Mouse (Mus musculus): ENCODE data around the gene Tnxb. TPM values are rescaled to one million over a fixed set of nuclear protein-coding genes. Genes with fewer than 3 reads are reported as not detected.

Gene Tnxb
- polyA plus RNA-seq (2015; fragmentation: Nextera tagmentation; extraction: Ambion mirVana) = 0.08 and 0.10 TPM in 2 replicates

DNA sequence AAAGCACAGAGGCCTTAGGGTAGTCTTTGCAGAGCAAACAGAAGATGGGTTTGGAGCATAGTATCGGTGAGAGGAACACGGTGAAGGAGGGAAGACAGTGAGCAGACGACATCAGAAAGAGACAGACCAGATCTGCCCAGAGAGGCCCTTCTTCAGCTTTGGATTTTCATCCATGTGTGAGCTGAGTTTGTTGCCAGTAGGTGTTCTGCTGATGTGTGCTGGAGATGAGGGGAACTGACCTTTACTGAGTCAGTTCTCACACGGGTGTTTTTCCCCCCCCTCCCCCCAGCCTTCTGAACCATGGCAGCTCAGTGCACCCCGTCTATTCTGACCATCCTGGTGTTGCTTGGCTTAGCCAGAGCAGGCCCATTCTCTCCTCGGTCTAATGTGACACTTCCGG is at the start of gene Tnxb:
Tnxb (plus strand) TSS at position 301 of the 400 bp plus-strand sequence.
- Histone ChIP-seq H3K36me3 (no peaks in the 10 kb centered on the region), H3K4me2 (replicated peaks) (peak within 1 kb of the TSS; percentile 64), H3K9ac (replicated peaks) (peak within 1 kb of the TSS; percentile 53), H3K9me3 (no peaks in the 10 kb centered on the region), H3K27me3 (peaks cover 62% of the 10 kb centered on the region), H3K4me3 (replicated peaks) (peak within 1 kb of the TSS; percentile 41), H3K27ac (no peak within 1 kb of the TSS), H3K4me1 (replicated peaks) (peaks cover 19% of the 10 kb centered on the region)
- no peak for ATAC-seq
- 57% methylated on average over 5 of the region's 7 CpGs for WGBS

- Histone ChIP-seq H3K9me3 (no peaks in the 10 kb centered on the region), H3K27ac (no peak overlapping the region), H3K4me3 (replicated peaks) (no peak overlapping the region), H3K9ac (replicated peaks) (no peak overlapping the region), H3K36me3 (peaks cover 50% of the 10 kb centered on the region), H3K27me3 (no peaks in the 10 kb centered on the region), H3K4me2 (replicated peaks) (no peak overlapping the region), H3K4me1 (replicated peaks) (peaks cover 7% of the 10 kb centered on the region)
- no peak for ATAC-seq
- WGBS = 87% methylated on average over 8 of the region's 8 CpGs
These were observed 49.3 kb upstream of the Tnxb start for GRCm38 (mm10) chr17:34621006-34621405.

GRCm38 (mm10) chr17:34623161-34623560 is 47.2 kb upstream of the Tnxb start:
- Histone ChIP-seq H3K36me3 (peaks cover 34% of the 10 kb centered on the region), H3K9ac (replicated peaks) (no peak overlapping the region), H3K4me2 (replicated peaks) (no peak overlapping the region), H3K27me3 (no peaks in the 10 kb centered on the region), H3K27ac (no peak overlapping the region), H3K9me3 (no peaks in the 10 kb centered on the region), H3K4me1 (replicated peaks) (peaks cover 21% of the 10 kb centered on the region), H3K4me3 (replicated peaks) (no peak overlapping the region)
- ATAC-seq = no peak
- WGBS = 89% methylated on average over 9 of the region's 9 CpGs

DNA sequence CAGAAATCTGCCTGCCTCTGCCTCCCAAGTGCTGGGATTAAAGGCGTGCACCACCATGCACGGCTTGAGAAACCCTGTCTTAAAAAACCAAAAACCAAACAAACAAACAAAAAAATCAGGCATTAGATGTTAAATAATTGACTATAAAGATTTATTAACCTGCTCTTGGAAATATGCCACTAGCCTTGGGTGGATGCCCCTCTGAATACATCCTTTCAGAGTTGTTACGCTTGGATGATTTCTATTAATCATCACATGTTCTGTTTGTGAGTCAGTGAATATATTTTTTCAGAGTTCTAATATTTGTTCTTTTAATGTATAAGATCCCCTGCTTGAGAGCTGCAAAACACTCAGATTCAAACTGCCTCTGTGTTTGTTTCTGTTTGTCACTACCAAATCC is 45.4 kb upstream of the Tnxb start:
- ATAC-seq = no peak
- Histone ChIP-seq H3K9ac (replicated peaks) (no peak overlapping the region), H3K27ac (no peak overlapping the region), H3K4me1 (replicated peaks) (peaks cover 39% of the 10 kb centered on the region), H3K36me3 (peaks cover 31% of the 10 kb centered on the region), H3K4me2 (replicated peaks) (no peak overlapping the region), H3K4me3 (replicated peaks) (no peak overlapping the region), H3K9me3 (no peaks in the 10 kb centered on the region), H3K27me3 (peaks cover 2% of the 10 kb centered on the region)
- whole genome bisulfite sequencing = 92% methylated on average over 3 of the region's 3 CpGs

DNA sequence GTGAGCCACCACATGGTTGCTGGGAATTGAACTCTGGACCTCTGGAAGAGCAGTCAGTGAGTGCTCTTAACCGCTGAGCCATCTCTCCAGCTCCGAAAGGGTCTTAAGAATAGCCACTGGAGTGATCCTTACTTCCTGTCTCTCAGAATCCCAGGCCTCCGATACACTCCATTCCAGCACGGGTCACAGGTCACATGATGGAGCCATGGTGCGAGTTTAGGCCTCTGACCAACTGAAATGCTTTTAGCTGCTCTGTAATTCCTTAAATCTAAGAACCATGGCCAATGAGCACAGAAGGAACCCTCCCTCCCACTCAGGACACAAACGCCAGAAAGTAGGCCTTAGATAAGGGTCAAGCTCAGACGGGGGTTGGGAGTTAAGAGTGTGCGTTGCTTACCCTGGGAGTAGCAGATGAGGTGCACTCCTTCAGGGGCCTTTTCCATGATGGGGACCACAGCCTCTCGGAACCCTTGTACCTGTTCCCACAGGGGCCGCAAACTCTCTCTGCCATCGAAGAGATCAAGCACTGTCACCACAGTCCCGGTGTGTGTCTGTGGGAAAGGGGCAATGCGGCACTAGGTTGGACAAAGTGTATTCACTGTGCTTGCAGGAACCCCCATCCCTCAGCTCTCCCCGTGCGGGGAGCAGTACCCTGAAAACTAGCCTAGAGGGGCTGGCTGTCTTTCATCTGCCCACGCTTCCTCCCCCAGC is 44.1 kb upstream of the Tnxb start:
- H3K4me2 ChIP-seq (replicated peaks) = peak overlapping the region; percentile 91
- H3K4me3 ChIP-seq (replicated peaks) = peak overlapping the region; percentile 80
- H3K4me1 ChIP-seq (replicated peaks) = peaks cover 52% of the 10 kb centered on the region
- H3K9ac ChIP-seq (replicated peaks) = peak overlapping the region; percentile 83
- WGBS = 50% methylated on average over 16 of the region's 16 CpGs
- ATAC-seq = no peak; the same call in 1 of the 2 replicates
- H3K9me3 ChIP-seq = no peaks in the 10 kb centered on the region
- peaks cover 19% of the 10 kb centered on the region for H3K36me3 ChIP-seq
- H3K27ac ChIP-seq = peak overlapping the region; percentile 94
- peaks cover 15% of the 10 kb centered on the region for H3K27me3 ChIP-seq

DNA sequence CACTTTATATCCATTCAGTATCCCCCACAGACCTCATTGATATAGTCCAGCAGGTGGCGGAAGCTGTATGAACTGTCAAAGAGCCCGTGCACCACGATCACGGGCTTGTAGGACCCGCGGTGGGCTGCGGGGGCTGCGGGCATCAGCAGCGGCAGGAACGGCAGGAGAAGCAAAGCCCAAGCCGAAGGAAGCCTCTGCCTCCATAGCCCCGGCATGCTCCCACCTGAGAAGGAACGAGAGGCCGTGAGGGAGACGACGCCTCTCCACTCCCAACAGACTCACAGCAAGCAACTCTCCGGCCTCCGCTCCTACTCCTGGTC is 43.6 kb upstream of the Tnxb start:
- H3K4me2 ChIP-seq (replicated peaks) = peak overlapping the region; percentile 91
- H3K36me3 ChIP-seq = peaks cover 14% of the 10 kb centered on the region
- H3K9me3 ChIP-seq = no peaks in the 10 kb centered on the region
- H3K4me3 ChIP-seq (replicated peaks) = peak overlapping the region; percentile 80
- H3K27ac ChIP-seq = peak overlapping the region; percentile 94
- H3K9ac ChIP-seq (replicated peaks) = peak overlapping the region; percentile 83
- WGBS = under 1% methylated on average over 18 of the region's 18 CpGs
- peaks cover 57% of the 10 kb centered on the region for H3K4me1 ChIP-seq (replicated peaks)
- peak; percentile 38 for ATAC-seq
- H3K27me3 ChIP-seq = peaks cover 20% of the 10 kb centered on the region

DNA sequence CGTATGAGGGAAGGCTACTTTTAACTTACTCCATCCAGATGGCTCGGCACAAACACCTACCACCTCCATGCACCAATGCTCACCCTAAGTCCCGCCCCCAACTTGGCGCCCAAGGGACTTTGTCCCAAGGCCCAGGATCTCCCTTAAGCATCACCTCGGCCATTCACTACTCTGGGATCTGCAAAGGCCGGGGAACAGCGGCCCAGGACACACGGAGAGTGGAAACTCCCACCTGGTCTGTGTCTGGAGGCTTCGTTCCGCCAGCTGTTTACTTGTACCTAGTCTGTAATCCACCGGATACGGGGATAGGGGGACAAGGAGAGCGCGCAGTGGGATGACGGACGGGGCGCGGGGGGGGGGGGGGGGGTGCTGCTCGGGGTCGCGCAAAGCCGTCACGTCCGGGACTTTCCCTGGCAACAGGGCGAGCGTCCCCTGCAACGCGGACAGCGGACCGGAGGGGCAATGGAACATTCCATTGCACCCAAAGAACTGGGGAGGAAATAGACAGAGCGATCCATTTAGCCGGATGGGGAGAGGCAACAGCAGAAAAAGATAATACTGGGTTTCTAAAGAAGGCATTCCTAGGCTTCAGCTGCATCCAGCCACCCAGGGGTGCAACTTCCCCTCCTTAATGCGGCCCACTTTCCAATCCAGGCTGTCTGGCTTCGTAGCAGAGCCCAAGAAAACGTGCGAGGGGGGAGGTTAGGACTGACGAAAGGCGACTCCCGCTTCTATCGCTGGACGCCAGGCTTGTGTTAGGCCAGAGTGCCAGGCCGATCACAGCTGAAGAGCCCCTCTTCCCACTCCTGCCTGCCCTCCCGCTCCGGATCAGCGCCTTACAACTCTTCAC is 43.0 kb upstream of the Tnxb start:
- Histone ChIP-seq H3K27ac (peak overlapping the region; percentile 94), H3K9ac (replicated peaks) (peak overlapping the region; percentile 83), H3K4me3 (replicated peaks) (peak overlapping the region; percentile 80), H3K4me1 (replicated peaks) (peaks cover 63% of the 10 kb centered on the region), H3K9me3 (no peaks in the 10 kb centered on the region), H3K36me3 (peaks cover 9% of the 10 kb centered on the region), H3K4me2 (replicated peaks) (peak overlapping the region; percentile 91), H3K27me3 (peaks cover 25% of the 10 kb centered on the region)
- peak; percentile 76 for ATAC-seq
- WGBS = under 1% methylated on average over 44 of the region's 45 CpGs

GRCm38 (mm10) chr17:34627943-34628643 is 42.2 kb upstream of the Tnxb start, which contains the start of gene Ppt2:
Gene Ppt2 (minus strand): TSS chr17:34628510.
- no peak; the same call in 1 of the 2 replicates for ATAC-seq
- WGBS = 3% methylated on average over 29 of the region's 29 CpGs
- Histone ChIP-seq H3K27me3 (peaks cover 31% of the 10 kb centered on the region), H3K4me3 (replicated peaks) (peak within 1 kb of the TSS; percentile 80), H3K9ac (replicated peaks) (peak within 1 kb of the TSS; percentile 83), H3K36me3 (peaks cover 3% of the 10 kb centered on the region; the same call in 1 of the 2 replicates), H3K4me2 (replicated peaks) (peak within 1 kb of the TSS; percentile 91), H3K9me3 (no peaks in the 10 kb centered on the region), H3K27ac (peak within 1 kb of the TSS; percentile 94), H3K4me1 (replicated peaks) (peaks cover 65% of the 10 kb centered on the region)

DNA sequence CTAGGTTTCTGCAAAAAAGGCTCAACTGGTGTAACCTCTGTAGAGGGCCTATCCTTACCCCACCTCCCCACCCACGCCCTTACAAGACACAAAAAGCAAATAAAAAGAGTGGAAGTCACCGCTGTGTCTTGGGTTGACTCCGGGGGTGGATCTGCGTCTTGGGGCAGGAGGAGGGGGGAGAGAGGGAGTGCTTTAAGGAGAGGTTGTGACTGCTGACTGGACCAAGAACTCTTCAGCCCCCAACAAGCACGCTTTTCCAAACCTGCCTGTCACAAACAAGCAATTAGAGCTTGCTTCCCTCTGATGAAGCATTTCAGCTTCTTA is 41.7 kb upstream of the Tnxb start:
- Histone ChIP-seq H3K4me3 (replicated peaks) (peak overlapping the region; percentile 80), H3K4me2 (replicated peaks) (peak overlapping the region; percentile 91), H3K36me3 (peaks cover 3% of the 10 kb centered on the region; the same call in 1 of the 2 replicates), H3K27ac (peak overlapping the region; percentile 94), H3K9me3 (no peaks in the 10 kb centered on the region), H3K4me1 (replicated peaks) (peaks cover 65% of the 10 kb centered on the region), H3K27me3 (peaks cover 34% of the 10 kb centered on the region), H3K9ac (replicated peaks) (peak overlapping the region; percentile 83)
- WGBS = 11% methylated on average over 5 of the region's 5 CpGs
- ATAC-seq = no peak

- Histone ChIP-seq H3K36me3 (0 out of 2 replicates have a peak, but pooled peaks cover 3% of the 10 kb centered on the region), H3K27me3 (peaks cover 34% of the 10 kb centered on the region), H3K4me3 (replicated peaks) (peak within 1 kb of the TSS; percentile 80), H3K9me3 (no peaks in the 10 kb centered on the region), H3K9ac (replicated peaks) (peak within 1 kb of the TSS; percentile 83), H3K27ac (peak within 1 kb of the TSS; percentile 94), H3K4me1 (replicated peaks) (peaks cover 65% of the 10 kb centered on the region), H3K4me2 (replicated peaks) (peak within 1 kb of the TSS; percentile 91)
- peak; percentile 34; the same call in 1 of the 2 replicates for ATAC-seq
- WGBS = under 1% methylated on average over 16 of the region's 16 CpGs
These were observed 41.0 kb upstream of the Tnxb start, which contains the start of gene Prrt1 for GRCm38 (mm10) chr17:34629221-34629751. Gene Prrt1 (plus strand): TSS chr17:34629533.

DNA sequence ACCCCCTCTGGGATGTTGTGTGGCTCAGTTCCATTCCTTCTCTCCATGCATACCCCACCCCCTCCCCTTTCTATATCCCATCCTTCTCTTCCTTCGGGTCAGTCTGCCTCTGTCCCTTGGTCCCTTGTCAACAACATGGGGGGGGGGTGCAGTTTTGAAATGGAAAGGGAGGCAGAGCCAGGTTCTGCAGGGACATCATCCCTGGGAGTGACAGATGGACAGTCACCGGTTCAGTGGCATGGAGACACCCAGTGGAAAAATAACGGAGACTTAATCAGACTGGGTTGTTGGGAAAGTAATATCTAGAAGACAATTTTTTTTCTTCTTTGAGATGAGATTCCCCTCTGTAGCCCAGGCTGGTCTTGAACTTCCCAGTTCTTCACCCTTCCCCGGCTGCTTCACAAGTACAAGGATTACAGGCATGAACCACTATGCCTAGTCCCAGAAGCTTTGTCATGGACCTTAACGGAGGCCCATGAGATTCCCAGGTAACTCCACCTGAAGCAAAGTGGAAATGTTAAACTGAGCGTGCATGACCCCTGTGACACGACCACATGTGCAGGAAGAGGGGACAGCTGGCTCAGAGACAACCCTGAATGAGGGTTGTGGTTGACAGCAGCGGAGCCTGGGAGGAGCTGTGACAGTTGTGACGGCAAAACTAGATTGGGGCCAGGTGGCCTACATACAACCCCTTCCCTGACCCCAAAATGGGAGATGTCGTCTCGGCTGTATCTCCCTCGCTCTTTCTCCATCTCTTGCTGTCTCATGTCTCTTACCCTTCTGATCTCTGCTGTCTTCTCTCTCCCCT is 40.3 kb upstream of the Tnxb start:
- Histone ChIP-seq H3K9me3 (no peaks in the 10 kb centered on the region), H3K4me1 (replicated peaks) (peaks cover 65% of the 10 kb centered on the region), H3K27me3 (peaks cover 34% of the 10 kb centered on the region), H3K27ac (peak overlapping the region; percentile 94), H3K4me2 (replicated peaks) (peak overlapping the region; percentile 91), H3K4me3 (replicated peaks) (peak overlapping the region; percentile 80), H3K36me3 (0 out of 2 replicates have a peak, but pooled peaks cover 3% of the 10 kb centered on the region), H3K9ac (replicated peaks) (peak overlapping the region; percentile 83)
- no peak for ATAC-seq
- 13% methylated on average over 12 of the region's 12 CpGs for WGBS
